8 mouse cellular contexts compared by ENCODE assay signal in genomic region chr11:94677607-94678145, GRCm38 (mm10). TPM values are rescaled to one million over a fixed set of nuclear protein-coding genes. Genes with fewer than 3 reads are reported as not detected.
DNase-seq lines count a peak whose midpoint lies in the region; ATAC-seq and TF ChIP-seq lines count a peak whose summit lies in the region.

No protein-coding gene starts in this region.

- H3K36me3 ChIP-seq in kidney, embryonic 16.5 days (ENCODE audit: insufficient read depth, low read length), result no peaks in the 10 kb centered on the region
- H3K36me3 ChIP-seq in embryonic facial prominence, embryonic 10.5 days (replicated peaks), result peaks cover 15% of the 10 kb centered on the region
- no peaks in the 10 kb centered on the region for H3K36me3 ChIP-seq in intestine, embryonic 14.5 days (ENCODE audit: control insufficient read depth, insufficient read depth, low read length)
- no peaks in the 10 kb centered on the region for H3K36me3 ChIP-seq in midbrain, postnatal 0 days (ENCODE audit: insufficient read depth, low read length)

- DNase-seq in kidney, postnatal 4 days, result no peak
- no peak for DNase-seq in embryonic facial prominence, embryonic 10.5 days (ENCODE audit: low spot score)
- DNase-seq in intestine, embryonic 14.5 days (ENCODE audit: low spot score), result no peak
- DNase-seq in midbrain, postnatal 0 days (ENCODE audit: low spot score), result peak; percentile 14
- no peak for DNase-seq in T-cell, adult 2 months (ENCODE audit: low spot score)
- DNase-seq in retina, embryonic 14.5 days (ENCODE audit: low spot score), result no peak

- peak overlapping the region; percentile 87 for H3K4me2 ChIP-seq in kidney, embryonic 16.5 days (replicated peaks; ENCODE audit: low read depth, low read length)
- peak overlapping the region; percentile 68 for H3K4me2 ChIP-seq in intestine, embryonic 14.5 days (ENCODE audit: low read length)
- H3K4me2 ChIP-seq in midbrain, postnatal 0 days (ENCODE audit: low read depth, low read length, poor library complexity, severe bottlenecking), result peak overlapping the region; percentile 85

- H3K9me3 ChIP-seq in kidney, embryonic 16.5 days (ENCODE audit: low read length), result 0 out of 2 replicates have a peak, but pooled peaks cover 2% of the 10 kb centered on the region
- no peaks in the 10 kb centered on the region for H3K9me3 ChIP-seq in embryonic facial prominence, embryonic 10.5 days
- H3K9me3 ChIP-seq in intestine, embryonic 14.5 days (ENCODE audit: control insufficient read depth, low read length), result no peaks in the 10 kb centered on the region
- H3K9me3 ChIP-seq in midbrain, postnatal 0 days (ENCODE audit: low read length), result no peaks in the 10 kb centered on the region

- no peak for TF ChIP-seq CTCF in midbrain, postnatal 0 days (IDR thresholded peaks at IDR 0.05)

- peak overlapping the region; percentile 98 for H3K9ac ChIP-seq in kidney, embryonic 16.5 days (replicated peaks; ENCODE audit: low read length)
- peak overlapping the region; percentile 93 for H3K9ac ChIP-seq in intestine, embryonic 14.5 days (ENCODE audit: low read length)
- peak overlapping the region; percentile 91 for H3K9ac ChIP-seq in midbrain, postnatal 0 days (replicated peaks; ENCODE audit: low read length, poor library complexity, severe bottlenecking)

- H3K4me3 ChIP-seq in kidney, embryonic 16.5 days (ENCODE audit: low read length), result peak overlapping the region; percentile 94
- H3K4me3 ChIP-seq in embryonic facial prominence, embryonic 10.5 days, result peak overlapping the region; percentile 95
- peak overlapping the region; percentile 92 for H3K4me3 ChIP-seq in intestine, embryonic 14.5 days (ENCODE audit: low read depth, low read length)
- peak overlapping the region; percentile 95 for H3K4me3 ChIP-seq in midbrain, postnatal 0 days (ENCODE audit: low read depth, low read length)

- H3K27me3 ChIP-seq in kidney, embryonic 16.5 days (ENCODE audit: insufficient read depth, low read length), result no peaks in the 10 kb centered on the region
- H3K27me3 ChIP-seq in embryonic facial prominence, embryonic 10.5 days (replicated peaks; ENCODE audit: low read depth, poor library complexity, severe bottlenecking), result no peaks in the 10 kb centered on the region
- no peaks in the 10 kb centered on the region for H3K27me3 ChIP-seq in intestine, embryonic 14.5 days (replicated peaks; ENCODE audit: control insufficient read depth, insufficient read depth, low read length)
- H3K27me3 ChIP-seq in midbrain, postnatal 0 days (ENCODE audit: insufficient read depth, low read length), result no peaks in the 10 kb centered on the region

- no peak for ATAC-seq in kidney, embryonic 16.5 days (ENCODE audit: low FRiP score, low TSS enrichment)
- ATAC-seq in intestine, embryonic 14.5 days (replicated peaks; ENCODE audit: low FRiP score, low TSS enrichment, low read depth), result no peak
- no peak for ATAC-seq in midbrain, postnatal 0 days (ENCODE audit: low FRiP score)
- ATAC-seq in CD4-positive, CD25-positive, alpha-beta regulatory T cell, adult 4 months, result no peak

- H3K4me1 ChIP-seq in kidney, embryonic 16.5 days (ENCODE audit: insufficient read depth, low read length), result peaks cover 18% of the 10 kb centered on the region
- H3K4me1 ChIP-seq in embryonic facial prominence, embryonic 10.5 days, result peaks cover 45% of the 10 kb centered on the region
- H3K4me1 ChIP-seq in intestine, embryonic 14.5 days (replicated peaks; ENCODE audit: control insufficient read depth, insufficient read depth, low read length), result peaks cover 29% of the 10 kb centered on the region
- H3K4me1 ChIP-seq in midbrain, postnatal 0 days (ENCODE audit: insufficient read depth, low read length), result peaks cover 15% of the 10 kb centered on the region

- WGBS in kidney, embryonic 16.5 days, result 33% methylated on average over 15 of the region's 15 CpGs
- 32% methylated on average over 15 of the region's 15 CpGs for WGBS in embryonic facial prominence, embryonic 10.5 days
- 32% methylated on average over 15 of the region's 15 CpGs for WGBS in intestine, embryonic 14.5 days
- 26% methylated on average over 15 of the region's 15 CpGs for WGBS in midbrain, postnatal 0 days

- H3K27ac ChIP-seq in kidney, embryonic 16.5 days (ENCODE audit: low read length), result no peak overlapping the region
- peak overlapping the region; percentile 98 for H3K27ac ChIP-seq in embryonic facial prominence, embryonic 10.5 days (replicated peaks)
- H3K27ac ChIP-seq in intestine, embryonic 14.5 days (ENCODE audit: low read depth), result 0 out of 2 replicates have a peak overlapping the region, but pooled peaks have one; percentile 16
- peak overlapping the region; percentile 86 for H3K27ac ChIP-seq in midbrain, postnatal 0 days (ENCODE audit: low read depth, low read length)

RNA-seq across cellular contexts. Expression of gene Xylt2, which starts 0.4 kb away (rescaled TPM):
- polyA plus RNA-seq in kidney, embryonic 16.5 days (2015; fragmentation: Nextera tagmentation; extraction: Ambion mirVana), result 20.2 and 22.9 TPM in 2 replicates
- polyA plus RNA-seq in embryonic facial prominence, embryonic 10.5 days (2016; fragmentation: Nextera tagmentation; extraction: Ambion mirVana), result 15.1 and 16.3 TPM in 2 replicates
- 19.9 and 21.1 TPM in 2 replicates for polyA plus RNA-seq in intestine, embryonic 14.5 days (2014; fragmentation: Nextera tagmentation; extraction: Ambion mirVana)
- 38.4 and 45.8 TPM in 2 replicates for total RNA-seq in midbrain, postnatal 0 days (2014; rRNA removed)
- polyA plus RNA-seq in midbrain, postnatal 0 days (2015; fragmentation: Nextera tagmentation; extraction: Ambion mirVana), result 10.2 and 12.5 TPM in 2 replicates
- polyA plus RNA-seq in CD4-positive, CD25-positive, alpha-beta regulatory T cell, adult 4 months (2017; shearing (Covaris generic)), result 1 to 10 TPM; 5.4 to 7.0 TPM

RNA-seq across cellular contexts. Expression of gene Eme1, which starts 23.9 kb away (rescaled TPM):
- polyA plus RNA-seq in kidney, embryonic 16.5 days (2015; fragmentation: Nextera tagmentation; extraction: Ambion mirVana), result 27.8 and 28.4 TPM in 2 replicates
- 58.6 and 59.4 TPM in 2 replicates for polyA plus RNA-seq in embryonic facial prominence, embryonic 10.5 days (2016; fragmentation: Nextera tagmentation; extraction: Ambion mirVana)
- 25.2 and 26.0 TPM in 2 replicates for polyA plus RNA-seq in intestine, embryonic 14.5 days (2014; fragmentation: Nextera tagmentation; extraction: Ambion mirVana)
- 0.28 and 0.49 TPM in 2 replicates for total RNA-seq in midbrain, postnatal 0 days (2014; rRNA removed)
- 0.75 and 0.82 TPM in 2 replicates for polyA plus RNA-seq in midbrain, postnatal 0 days (2015; fragmentation: Nextera tagmentation; extraction: Ambion mirVana)
- 1 to 10 TPM; 2.0 to 3.1 TPM for polyA plus RNA-seq in CD4-positive, CD25-positive, alpha-beta regulatory T cell, adult 4 months (2017; shearing (Covaris generic))

RNA-seq across cellular contexts. Expression of gene Mrpl27, which starts 24.1 kb away (rescaled TPM):
- 141 and 148 TPM in 2 replicates for polyA plus RNA-seq in kidney, embryonic 16.5 days (2015; fragmentation: Nextera tagmentation; extraction: Ambion mirVana)
- polyA plus RNA-seq in embryonic facial prominence, embryonic 10.5 days (2016; fragmentation: Nextera tagmentation; extraction: Ambion mirVana), result 141 and 153 TPM in 2 replicates
- polyA plus RNA-seq in intestine, embryonic 14.5 days (2014; fragmentation: Nextera tagmentation; extraction: Ambion mirVana), result 137 and 142 TPM in 2 replicates
- total RNA-seq in midbrain, postnatal 0 days (2014; rRNA removed), result 42.5 and 49.5 TPM in 2 replicates
- polyA plus RNA-seq in midbrain, postnatal 0 days (2015; fragmentation: Nextera tagmentation; extraction: Ambion mirVana), result 162 and 169 TPM in 2 replicates
- polyA plus RNA-seq in CD4-positive, CD25-positive, alpha-beta regulatory T cell, adult 4 months (2017; shearing (Covaris generic)), result 10 to 100 TPM; 54.0 to 64.5 TPM

RNA-seq across cellular contexts. Expression of gene Gm11541, which starts 26.6 kb away (rescaled TPM):
- 0.91 and 1.2 TPM in 2 replicates for polyA plus RNA-seq in kidney, embryonic 16.5 days (2015; fragmentation: Nextera tagmentation; extraction: Ambion mirVana)
- polyA plus RNA-seq in embryonic facial prominence, embryonic 10.5 days (2016; fragmentation: Nextera tagmentation; extraction: Ambion mirVana), result not detected in 2 replicates
- polyA plus RNA-seq in intestine, embryonic 14.5 days (2014; fragmentation: Nextera tagmentation; extraction: Ambion mirVana), result 0.89 and 1.1 TPM in 2 replicates
- total RNA-seq in midbrain, postnatal 0 days (2014; rRNA removed), result 0.22 TPM in 1 of 2 replicates, not detected in the other
- not detected in 2 replicates for polyA plus RNA-seq in midbrain, postnatal 0 days (2015; fragmentation: Nextera tagmentation; extraction: Ambion mirVana)
- polyA plus RNA-seq in CD4-positive, CD25-positive, alpha-beta regulatory T cell, adult 4 months (2017; shearing (Covaris generic)), result not detected

RNA-seq across cellular contexts. Expression of gene Lrrc59, which starts 48.1 kb away (rescaled TPM):
- polyA plus RNA-seq in kidney, embryonic 16.5 days (2015; fragmentation: Nextera tagmentation; extraction: Ambion mirVana), result 211 and 218 TPM in 2 replicates
- polyA plus RNA-seq in embryonic facial prominence, embryonic 10.5 days (2016; fragmentation: Nextera tagmentation; extraction: Ambion mirVana), result 258 and 280 TPM in 2 replicates
- polyA plus RNA-seq in intestine, embryonic 14.5 days (2014; fragmentation: Nextera tagmentation; extraction: Ambion mirVana), result 168 and 180 TPM in 2 replicates
- total RNA-seq in midbrain, postnatal 0 days (2014; rRNA removed), result 128 and 129 TPM in 2 replicates
- 135 and 137 TPM in 2 replicates for polyA plus RNA-seq in midbrain, postnatal 0 days (2015; fragmentation: Nextera tagmentation; extraction: Ambion mirVana)
- 1 to 10 TPM; 7.9 to 8.2 TPM for polyA plus RNA-seq in CD4-positive, CD25-positive, alpha-beta regulatory T cell, adult 4 months (2017; shearing (Covaris generic))
